In the genomic region with DNA sequence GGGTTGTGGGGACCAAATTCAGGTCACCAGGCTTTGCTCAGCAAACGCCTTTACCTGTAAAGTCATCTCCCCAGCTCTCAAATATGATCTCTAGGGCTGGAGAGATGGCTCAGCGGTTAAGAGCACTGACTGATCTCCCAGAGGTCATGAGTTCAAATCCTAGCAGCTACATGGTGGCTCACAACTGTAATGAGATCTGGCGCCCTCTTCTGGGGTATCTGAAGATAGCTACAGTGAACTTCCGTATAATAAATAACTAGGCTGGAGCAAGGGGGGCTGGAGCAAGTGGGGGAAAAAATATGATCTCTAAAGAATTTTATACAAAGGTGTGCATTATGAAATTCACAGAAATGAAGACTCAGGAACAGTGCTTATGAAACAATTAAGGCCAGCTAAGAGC, we compare ENCODE assay signal across 11 mouse cellular contexts. TPM values are rescaled to one million over a fixed set of nuclear protein-coding genes. Genes with fewer than 3 reads are reported as not detected.
DNase-seq lines count a peak whose midpoint lies in the region; ATAC-seq and TF ChIP-seq lines count a peak whose summit lies in the region.
"Had no signal": no experiment of that assay in that cellular context is flagged by ENCODE, and none has a peak within 500 bp of the region (broad histone marks: within the 10 kb centered on the region; RNA-seq: fewer than 3 reads in every experiment).

No protein-coding gene starts in this region.

- H3K9me3 ChIP-seq in kidney, postnatal 0 days (replicated peaks; ENCODE audit: low read length): no peaks in the 10 kb centered on the region
- H3K9me3 ChIP-seq: forebrain, embryonic 10.5 days; neural tube, embryonic 15.5 days had no signal

- H3K4me3 ChIP-seq in kidney, postnatal 0 days (replicated peaks; ENCODE audit: low read depth, low read length): no peak overlapping the region
- H3K4me3 ChIP-seq in cortical plate, adult 2 months (ENCODE audit: insufficient read depth, low read length): no peak overlapping the region
- H3K4me3 ChIP-seq: forebrain, embryonic 10.5 days; neural tube, embryonic 15.5 days had no signal

- TF ChIP-seq CTCF in kidney, postnatal 0 days (IDR thresholded peaks at IDR 0.05; ENCODE audit: low read depth): peak; percentile 66
- peak; percentile 41; the same call in 1 of the 2 replicates for TF ChIP-seq CTCF in cortical plate, adult 2 months (IDR thresholded peaks at IDR 0.05; ENCODE audit: extremely low read depth, insufficient read depth, low read length)

- DNase-seq in CD4-positive, CD25-positive, alpha-beta regulatory T cell, adult 2 months (ENCODE audit: low read depth, low spot score): peak; percentile 67
- peak; percentile 50 for DNase-seq in kidney, postnatal 0 days (ENCODE audit: low spot score)
- no peak for DNase-seq in kidney, adult 18-20 months
- DNase-seq in 3T3-L1 (ENCODE audit: low read depth, low spot score): peak; percentile 54
- no peak for DNase-seq in urinary bladder, postnatal 14 days (ENCODE audit: low spot score)
- DNase-seq: cerebellum, adult 9-10 months had no signal

- no peaks in the 10 kb centered on the region for H3K27me3 ChIP-seq in kidney, postnatal 0 days (ENCODE audit: insufficient read depth, low read length)
- H3K27me3 ChIP-seq: neural tube, embryonic 15.5 days had no signal

- no peak overlapping the region for H3K4me2 ChIP-seq in kidney, postnatal 0 days (ENCODE audit: low read length)
- H3K4me2 ChIP-seq: neural tube, embryonic 15.5 days had no signal

- no peak overlapping the region for H3K27ac ChIP-seq in kidney, postnatal 0 days
- no peak overlapping the region for H3K27ac ChIP-seq in cortical plate, adult 2 months (ENCODE audit: insufficient read depth, low read length)
- H3K27ac ChIP-seq: forebrain, embryonic 10.5 days; neural tube, embryonic 15.5 days had no signal

- 51% methylated on average over 4 of the region's 4 CpGs for WGBS in kidney, postnatal 0 days

- no peaks in the 10 kb centered on the region for H3K4me1 ChIP-seq in kidney, postnatal 0 days (replicated peaks; ENCODE audit: insufficient read depth, low read length)
- no peaks in the 10 kb centered on the region for H3K4me1 ChIP-seq in cortical plate, adult 2 months (ENCODE audit: control insufficient read depth, insufficient read depth, low read length)
- H3K4me1 ChIP-seq: forebrain, embryonic 10.5 days; neural tube, embryonic 15.5 days had no signal

- TF ChIP-seq POLR2A in cortical plate, adult 2 months (IDR thresholded peaks at IDR 0.05; ENCODE audit: extremely low read depth, insufficient read depth, low read length): no peak

- no peak for ATAC-seq in CD4-positive, CD25-positive, alpha-beta regulatory T cell, adult 4 months
- no peak for ATAC-seq in kidney, postnatal 0 days (replicated peaks; ENCODE audit: low FRiP score, low read depth)
- ATAC-seq in inflammation-experienced regulatory T-cells, adult 6 months: no peak

- no peak overlapping the region for H3K9ac ChIP-seq in kidney, postnatal 0 days (ENCODE audit: low read depth, low read length)
- H3K9ac ChIP-seq: neural tube, embryonic 15.5 days had no signal

- H3K36me3 ChIP-seq in kidney, postnatal 0 days (ENCODE audit: insufficient read depth, low read length): no peaks in the 10 kb centered on the region

RNA-seq across cellular contexts. Expression of gene Sstr2, which starts 8.6 kb away (rescaled TPM):
- polyA plus RNA-seq in CD4-positive, CD25-positive, alpha-beta regulatory T cell, adult 4 months (2017; shearing (Covaris generic)): under 1 TPM in 1 of 2 experiments, not detected in 1; 0.35 TPM
- polyA plus RNA-seq in kidney, postnatal 0 days (2015; fragmentation: Nextera tagmentation; extraction: Ambion mirVana): 0.20 and 0.31 TPM in 2 replicates
- 27.3 and 31.9 TPM in 2 replicates for polyA plus RNA-seq in cortical plate, adult 2 months (2012; rRNA removed)
- under 1 TPM in 2 of 3 experiments, not detected in 1; 0.26 to 0.46 TPM for polyA plus RNA-seq in inflammation-experienced regulatory T-cells, adult 6 months (2017; shearing (Covaris generic))

RNA-seq across cellular contexts. Expression of gene Cog1, which starts 21.2 kb away (rescaled TPM):
- polyA plus RNA-seq in CD4-positive, CD25-positive, alpha-beta regulatory T cell, adult 4 months (2017; shearing (Covaris generic)): 10 to 100 TPM; 15.4 to 19.3 TPM
- polyA plus RNA-seq in kidney, postnatal 0 days (2015; fragmentation: Nextera tagmentation; extraction: Ambion mirVana): 21.0 and 21.6 TPM in 2 replicates
- polyA plus RNA-seq in cortical plate, adult 2 months (2012; rRNA removed): 69.9 and 70.6 TPM in 2 replicates
- 10 to 100 TPM; 14.9 to 16.9 (median 15.8) TPM for polyA plus RNA-seq in inflammation-experienced regulatory T-cells, adult 6 months (2017; shearing (Covaris generic))

RNA-seq across cellular contexts. Expression of gene Slc39a11, which starts 22.1 kb away (rescaled TPM):
- polyA plus RNA-seq in CD4-positive, CD25-positive, alpha-beta regulatory T cell, adult 4 months (2017; shearing (Covaris generic)): 10 to 100 TPM; 12.0 to 17.9 TPM
- 22.8 and 23.3 TPM in 2 replicates for polyA plus RNA-seq in kidney, postnatal 0 days (2015; fragmentation: Nextera tagmentation; extraction: Ambion mirVana)
- 11.4 and 12.7 TPM in 2 replicates for polyA plus RNA-seq in cortical plate, adult 2 months (2012; rRNA removed)
- 10 to 100 TPM; 12.6 to 17.3 (median 16.9) TPM for polyA plus RNA-seq in inflammation-experienced regulatory T-cells, adult 6 months (2017; shearing (Covaris generic))

RNA-seq across cellular contexts. Expression of gene Fam104a, which starts 56.2 kb away (rescaled TPM):
- polyA plus RNA-seq in CD4-positive, CD25-positive, alpha-beta regulatory T cell, adult 4 months (2017; shearing (Covaris generic)): 10 to 100 TPM; 13.9 to 15.0 TPM
- 49.7 and 49.9 TPM in 2 replicates for polyA plus RNA-seq in kidney, postnatal 0 days (2015; fragmentation: Nextera tagmentation; extraction: Ambion mirVana)
- 28.0 and 28.6 TPM in 2 replicates for polyA plus RNA-seq in cortical plate, adult 2 months (2012; rRNA removed)
- 10 to 100 TPM; 11.5 to 20.2 (median 17.3) TPM for polyA plus RNA-seq in inflammation-experienced regulatory T-cells, adult 6 months (2017; shearing (Covaris generic))

RNA-seq across cellular contexts. Expression of gene D11Wsu47e, which starts 56.4 kb away (rescaled TPM):
- 10 to 100 TPM in 1 of 2 experiments, 1 to 10 TPM in 1; 8.0 to 11.3 TPM for polyA plus RNA-seq in CD4-positive, CD25-positive, alpha-beta regulatory T cell, adult 4 months (2017; shearing (Covaris generic))
- polyA plus RNA-seq in kidney, postnatal 0 days (2015; fragmentation: Nextera tagmentation; extraction: Ambion mirVana): 17.2 and 18.8 TPM in 2 replicates
- polyA plus RNA-seq in cortical plate, adult 2 months (2012; rRNA removed): 14.2 and 15.2 TPM in 2 replicates
- polyA plus RNA-seq in inflammation-experienced regulatory T-cells, adult 6 months (2017; shearing (Covaris generic)): 1 to 10 TPM; 6.7 to 8.8 (median 8.0) TPM

Comparison
In these comparisons a context has a peak if more than half of its experiments do, and no peak if none do; other contexts are left out.
1. DNase-seq: peak in CD4-positive, CD25-positive, alpha-beta regulatory T cell, adult 2 months (single experiment), kidney, postnatal 0 days (single experiment) and 3T3-L1 (single experiment); none in kidney, adult 18-20 months (single experiment) and urinary bladder, postnatal 14 days (single experiment).
2. RNA of gene Sstr2, which starts 8.6 kb away (polyA plus RNA-seq): 27.3 to 31.9 TPM in cortical plate, adult 2 months; 0.35 TPM in CD4-positive, CD25-positive, alpha-beta regulatory T cell, adult 4 months, 0.26 to 0.46 TPM in inflammation-experienced regulatory T-cells, adult 6 months and 0.20 to 0.31 TPM in kidney, postnatal 0 days; every median in the first group is over 10 times any median in the second.